Mouse (Mus musculus) hindbrain, embryonic 11.5 days (tissue): Measurements from ENCODE around the gene Il17d. TPM values are rescaled to one million over a fixed set of nuclear protein-coding genes. Genes with fewer than 3 reads are reported as not detected.

Experiments
- ATAC-seq: fragments of 200-750 bp; cut with Nextera tagmentation; 2 replicates; pipeline ENCODE4 v1.8.0; 2017; ENCODE audit warnings: mild to moderate bottlenecking, moderate TSS enrichment, moderate library complexity; ENCODE audit not compliant: low FRiP score
- DNase-seq: peaks from one replicate; pipeline ENCODE4 v3.0.0-alpha.2; 2015; ENCODE audit warnings: low spot score
- H3K27ac ChIP-seq: fragments of 300-500 bp; sonication (generic); 2 replicates; pipeline ENCODE4 v1.5.1; 2014; ENCODE audit warnings: mild to moderate bottlenecking, low read depth, low read length
- H3K27me3 ChIP-seq: fragments of 300-500 bp; sonication (generic); 2 replicates; pipeline ENCODE4 v1.6.1; 2014; ENCODE audit warnings: mild to moderate bottlenecking, low read length, moderate library complexity, mixed read lengths; ENCODE audit not compliant: control insufficient read depth, insufficient read depth
- H3K36me3 ChIP-seq: fragments of 300-500 bp; sonication (generic); 2 replicates; pipeline ENCODE4 v1.6.1; 2014; ENCODE audit warnings: mild to moderate bottlenecking, low read length, moderate library complexity, mixed read lengths; ENCODE audit not compliant: control insufficient read depth, insufficient read depth
- H3K4me1 ChIP-seq: fragments of 300-500 bp; sonication (generic); replicated peaks from 2 replicates; pipeline ENCODE4 v1.6.1; 2014; ENCODE audit warnings: low read length, mixed read lengths; ENCODE audit not compliant: control insufficient read depth, insufficient read depth
- H3K4me2 ChIP-seq: fragments of 300-500 bp; sonication (generic); replicated peaks from 2 replicates; pipeline ENCODE4 v1.6.1; 2014; ENCODE audit warnings: mild to moderate bottlenecking, low read depth, low read length
- H3K4me3 ChIP-seq: fragments of 300-500 bp; sonication (generic); 2 replicates; pipeline ENCODE4 v1.5.1; 2014; ENCODE audit warnings: low read depth, low read length
- H3K9ac ChIP-seq: fragments of 300-500 bp; sonication (generic); 2 replicates; pipeline ENCODE4 v1.6.1; 2014; ENCODE audit warnings: low read depth, low read length
- H3K9me3 ChIP-seq: fragments of 300-500 bp; sonication (generic); 2 replicates; pipeline ENCODE4 v1.6.1; 2016; ENCODE audit warnings: low read length; ENCODE audit not compliant: control insufficient read depth
- WGBS: fragments of 180-500 bp; shearing (Covaris S2); extraction: QIAGEN DNeasy Blood & Tissue Kit; methylation state at CpG from one replicate; pipeline ENCODE4 v1.1.7; 2014; 5-methylcytosine and 5-hydroxymethylcytosine counted together
- polyA plus RNA-seq: library from polyadenylated mRNA; unstranded; fragments of >200 nt; fragmentation: Nextera tagmentation; extraction: Ambion mirVana; gene quantifications from 2 replicates; pipeline ENCODE4 v1.2.1, GENCODE M21; 2014

Il17d gene
- polyA plus RNA-seq, 1 experiment from 2014 or later, result 0.57 TPM

DNA sequence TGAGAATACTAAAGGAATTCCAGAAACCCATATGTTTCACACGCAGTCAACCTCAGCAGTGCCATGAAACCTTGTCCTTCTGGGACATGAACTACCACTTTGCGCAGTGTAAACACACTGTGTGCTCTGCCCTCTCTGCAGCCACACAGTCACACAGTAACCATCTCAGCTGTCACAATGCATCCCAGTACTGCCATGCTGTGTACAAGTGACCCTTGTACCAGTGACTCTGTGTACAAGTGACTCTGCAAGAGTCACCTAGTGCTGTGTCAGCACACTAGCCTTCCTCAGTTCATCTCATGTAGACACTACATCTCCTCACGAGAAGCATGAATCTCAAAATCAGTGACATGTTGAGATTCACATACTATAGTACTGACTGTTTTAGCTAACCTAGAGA lies 8.0 kb downstream of the Il17d start:
- ATAC-seq, result no peak
- Histone ChIP-seq H3K9ac (no peak overlapping the region), H3K4me3 (no peak overlapping the region), H3K27me3 (peaks cover 11% of the 10 kb centered on the region; the same call in 1 of the 2 replicates), H3K36me3 (no peaks in the 10 kb centered on the region), H3K27ac (no peak overlapping the region), H3K9me3 (no peaks in the 10 kb centered on the region), H3K4me2 (no peak overlapping the region), H3K4me1 (peaks cover 8% of the 10 kb centered on the region; the same call in 1 of the 2 replicates)
- DNase-seq, result no peak
- WGBS, result 85% methylated on average over 3 of the region's 3 CpGs

DNA sequence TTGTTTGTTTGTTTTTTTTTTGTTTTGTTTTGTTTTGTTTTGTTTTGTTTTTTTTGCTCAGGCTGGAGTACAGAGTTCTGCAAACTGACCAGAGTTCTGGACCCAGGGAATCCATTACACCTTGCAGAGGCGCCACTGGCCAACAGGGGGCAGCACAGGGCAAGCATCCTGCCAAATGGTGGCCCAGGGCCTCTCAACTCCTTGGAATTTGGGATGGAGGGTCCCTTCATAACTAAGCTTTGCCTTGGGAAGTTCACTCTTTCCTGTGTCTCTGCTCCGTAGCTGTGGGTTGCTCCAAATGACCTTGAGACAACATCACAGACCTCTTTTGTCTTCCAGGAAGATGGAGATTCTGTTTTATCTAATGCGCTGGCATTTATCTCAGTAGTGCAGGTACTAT lies 8.6 kb downstream of the Il17d start:
- DNase-seq (peak; percentile 75), ATAC-seq (no peak)
- H3K27me3 ChIP-seq, result peaks cover 14% of the 10 kb centered on the region; the same call in 1 of the 2 replicates
- no peaks in the 10 kb centered on the region for H3K36me3 ChIP-seq
- H3K9ac ChIP-seq, result no peak overlapping the region
- no peaks in the 10 kb centered on the region for H3K9me3 ChIP-seq
- no peak overlapping the region for H3K4me3 ChIP-seq
- H3K27ac ChIP-seq, result no peak overlapping the region
- H3K4me1 ChIP-seq, result peaks cover 8% of the 10 kb centered on the region; the same call in 1 of the 2 replicates
- WGBS, result 45% methylated on average over 3 of the region's 3 CpGs
- H3K4me2 ChIP-seq, result no peak overlapping the region

DNA sequence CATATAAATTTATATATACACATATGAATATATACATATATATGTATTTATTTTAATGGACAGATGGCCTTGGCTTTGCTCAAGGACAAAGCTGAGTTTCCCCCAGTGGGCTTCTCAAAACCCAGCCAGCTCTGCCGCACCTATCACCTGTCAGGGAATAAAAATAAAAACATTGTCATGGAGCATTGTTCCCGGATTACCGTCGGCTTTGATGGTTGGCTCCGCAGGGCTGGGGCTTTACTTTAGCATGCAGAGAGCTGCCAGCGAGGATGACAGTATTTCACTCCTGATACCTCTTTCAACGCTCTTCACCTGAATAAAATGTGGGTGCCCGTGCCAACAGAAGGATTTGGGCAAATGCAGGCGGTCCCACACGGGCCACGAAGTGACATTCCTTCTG lies 9.3 kb downstream of the Il17d start:
- peaks cover 8% of the 10 kb centered on the region; the same call in 1 of the 2 replicates for H3K4me1 ChIP-seq
- ATAC-seq (no peak), DNase-seq (no peak)
- no peak overlapping the region for H3K4me3 ChIP-seq
- no peaks in the 10 kb centered on the region for H3K9me3 ChIP-seq
- H3K9ac ChIP-seq, result no peak overlapping the region
- no peaks in the 10 kb centered on the region for H3K36me3 ChIP-seq
- H3K27me3 ChIP-seq, result peaks cover 14% of the 10 kb centered on the region; the same call in 1 of the 2 replicates
- no peak overlapping the region for H3K27ac ChIP-seq
- H3K4me2 ChIP-seq, result no peak overlapping the region
- WGBS, result 17% methylated on average over 11 of the region's 11 CpGs

DNA sequence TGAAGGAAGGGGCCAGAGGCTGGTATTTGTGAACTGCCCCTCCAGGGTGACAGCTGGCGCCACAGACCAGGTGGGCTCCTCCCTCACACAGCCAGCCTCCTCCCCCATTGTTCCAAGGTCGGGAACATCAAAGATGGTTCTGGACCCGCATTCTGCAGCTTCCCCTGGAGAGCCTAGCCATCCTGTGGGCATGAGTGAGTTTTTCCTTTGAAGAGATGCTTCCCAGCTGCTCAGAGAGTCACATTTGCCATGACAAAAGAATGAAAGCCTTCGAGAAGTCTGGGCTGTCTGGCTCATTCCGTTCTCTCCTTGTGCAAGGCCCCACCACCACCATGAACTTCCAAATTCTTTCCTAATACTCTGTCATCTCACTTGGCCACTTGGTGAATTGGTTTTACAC lies 9.8 kb downstream of the Il17d start:
- Histone ChIP-seq H3K9ac (no peak overlapping the region), H3K27me3 (peaks cover 14% of the 10 kb centered on the region; the same call in 1 of the 2 replicates), H3K4me3 (no peak overlapping the region), H3K36me3 (no peaks in the 10 kb centered on the region), H3K4me2 (no peak overlapping the region), H3K4me1 (peaks cover 8% of the 10 kb centered on the region; the same call in 1 of the 2 replicates), H3K9me3 (no peaks in the 10 kb centered on the region), H3K27ac (no peak overlapping the region)
- WGBS, result 4% methylated on average over 5 of the region's 5 CpGs
- ATAC-seq (no peak), DNase-seq (peak; percentile 9)

DNA sequence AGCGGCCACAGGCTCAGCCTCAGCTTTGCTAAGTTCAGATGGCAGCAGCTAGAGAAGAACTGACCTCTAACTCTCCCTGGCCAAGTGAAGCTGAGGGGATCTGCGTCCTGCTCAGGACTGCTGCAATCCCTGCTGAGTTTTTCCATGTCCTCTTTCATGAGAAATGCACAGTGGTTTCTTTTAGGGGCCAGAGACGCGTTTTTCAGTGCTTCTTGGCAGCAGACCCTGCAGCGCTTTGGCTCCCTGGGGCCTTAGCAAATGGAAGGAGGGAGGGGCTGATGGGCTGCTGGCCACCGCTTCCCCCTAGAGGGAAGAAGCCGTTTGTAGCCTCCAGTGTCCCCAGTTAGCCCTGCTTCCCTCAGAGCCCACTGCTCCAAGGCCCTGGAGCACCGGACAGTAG lies 10.4 kb downstream of the Il17d start:
- H3K4me3 ChIP-seq, result no peak overlapping the region

DNA sequence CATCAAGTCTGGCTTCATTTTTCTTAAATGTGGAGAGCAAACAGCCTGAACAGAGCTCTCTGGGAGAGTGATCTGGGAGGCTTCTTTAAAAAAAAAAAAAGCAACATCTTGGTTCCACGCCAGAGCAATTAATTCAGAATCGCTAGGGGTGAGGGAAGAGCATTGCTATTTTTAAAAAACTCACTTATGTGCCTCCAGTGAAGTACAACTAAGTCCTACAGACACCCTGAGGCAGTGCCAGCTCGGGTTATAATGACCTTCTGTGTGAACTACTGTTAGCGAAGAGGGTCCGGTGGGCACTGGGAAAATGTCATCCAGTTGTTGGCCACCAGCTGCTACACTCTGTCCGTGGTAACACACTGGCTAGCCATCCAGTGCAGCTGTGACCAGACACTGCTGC lies 11.1 kb downstream of the Il17d start:
- Histone ChIP-seq H3K4me3 (no peak overlapping the region), H3K4me2 (no peak overlapping the region), H3K36me3 (no peaks in the 10 kb centered on the region), H3K27ac (no peak overlapping the region), H3K9me3 (no peaks in the 10 kb centered on the region), H3K4me1 (peaks cover 8% of the 10 kb centered on the region; the same call in 1 of the 2 replicates), H3K9ac (no peak overlapping the region), H3K27me3 (peaks cover 14% of the 10 kb centered on the region; the same call in 1 of the 2 replicates)
- DNase-seq (no peak), ATAC-seq (no peak)
- 80% methylated on average over 6 of the region's 6 CpGs for WGBS

More for the DNA sequence above, 10.4 kb downstream of the Il17d start:
- ATAC-seq, result no peak
- Histone ChIP-seq H3K9ac (no peak overlapping the region), H3K36me3 (no peaks in the 10 kb centered on the region), H3K4me2 (no peak overlapping the region), H3K9me3 (no peaks in the 10 kb centered on the region), H3K27me3 (peaks cover 14% of the 10 kb centered on the region; the same call in 1 of the 2 replicates), H3K27ac (no peak overlapping the region), H3K4me1 (peaks cover 8% of the 10 kb centered on the region; the same call in 1 of the 2 replicates)
- 7% methylated on average over 8 of the region's 8 CpGs for WGBS
- peak; percentile 16 for DNase-seq

DNA sequence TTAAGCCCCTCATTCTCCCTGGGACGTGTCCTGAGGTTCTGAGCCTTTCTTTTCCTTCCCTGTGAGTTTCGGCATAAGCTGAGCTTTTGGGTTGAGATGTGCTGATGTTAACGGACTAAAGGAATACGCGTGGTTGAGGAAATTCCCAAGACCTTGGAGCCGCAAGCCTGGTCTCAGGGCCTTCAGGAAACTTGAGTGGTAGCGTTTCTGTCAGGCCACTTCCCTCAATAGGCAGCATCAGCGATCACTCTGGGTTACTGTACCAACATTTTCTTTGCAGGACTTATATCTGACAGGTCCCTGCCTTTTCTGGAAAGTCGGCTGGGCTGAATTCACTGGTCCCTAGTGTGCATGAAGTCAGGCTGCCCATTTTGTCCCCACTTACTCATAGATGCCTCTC lies 12.2 kb downstream of the Il17d start:
- H3K36me3 ChIP-seq, result no peaks in the 10 kb centered on the region
- H3K9ac ChIP-seq, result no peak overlapping the region
- DNase-seq, result peak; percentile 7
- no peak overlapping the region for H3K4me2 ChIP-seq
- H3K27ac ChIP-seq, result no peak overlapping the region
- H3K9me3 ChIP-seq, result no peaks in the 10 kb centered on the region
- no peak for ATAC-seq
- no peak overlapping the region for H3K4me3 ChIP-seq
- peaks cover 14% of the 10 kb centered on the region; the same call in 1 of the 2 replicates for H3K27me3 ChIP-seq
- peaks cover 8% of the 10 kb centered on the region; the same call in 1 of the 2 replicates for H3K4me1 ChIP-seq
- 29% methylated on average over 9 of the region's 9 CpGs for WGBS

DNA sequence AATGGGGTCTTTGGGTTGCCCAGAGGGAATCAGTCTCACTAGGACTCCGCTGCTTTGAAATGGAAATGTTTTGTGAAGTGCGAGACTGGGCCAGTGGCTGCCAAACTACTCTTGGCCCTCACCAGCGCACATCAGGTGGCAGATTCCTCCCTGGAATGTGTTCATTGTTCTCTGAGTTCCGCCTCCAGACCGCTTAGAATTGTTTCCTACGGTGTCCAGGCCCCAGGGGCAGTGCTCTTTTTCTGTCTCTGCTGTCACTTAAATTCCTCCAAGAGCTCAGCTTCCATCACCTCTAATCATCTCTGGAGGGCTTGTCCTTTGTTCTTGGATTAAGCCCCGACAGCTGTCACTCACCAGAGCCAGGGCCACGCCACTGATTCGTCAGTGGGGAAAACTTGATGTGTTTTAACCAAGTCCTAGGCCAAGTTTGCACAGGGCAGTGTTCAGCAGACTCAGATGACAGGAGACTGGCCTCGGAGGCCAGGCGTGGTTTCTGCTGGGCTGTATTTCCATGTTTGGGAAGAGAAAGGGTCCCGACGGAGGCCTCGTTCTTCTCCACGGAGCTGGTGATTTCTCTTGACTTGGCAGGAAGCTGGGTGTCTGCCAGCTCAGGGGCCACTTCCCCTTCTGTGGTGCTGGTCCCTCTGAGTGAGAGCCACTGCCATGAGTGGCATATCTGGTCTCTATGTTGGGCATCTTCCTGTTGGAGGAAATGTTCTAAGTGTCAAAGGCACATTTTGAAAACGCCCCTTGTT lies 12.9 kb downstream of the Il17d start:
- Histone ChIP-seq H3K4me2 (no peak overlapping the region), H3K4me3 (no peak overlapping the region), H3K27me3 (peaks cover 14% of the 10 kb centered on the region; the same call in 1 of the 2 replicates), H3K9me3 (no peaks in the 10 kb centered on the region), H3K4me1 (peaks cover 8% of the 10 kb centered on the region; the same call in 1 of the 2 replicates), H3K27ac (no peak overlapping the region), H3K9ac (no peak overlapping the region), H3K36me3 (no peaks in the 10 kb centered on the region)
- peak; percentile 31 for DNase-seq
- 9% methylated on average over 16 of the region's 16 CpGs for WGBS
- ATAC-seq, result no peak

DNA sequence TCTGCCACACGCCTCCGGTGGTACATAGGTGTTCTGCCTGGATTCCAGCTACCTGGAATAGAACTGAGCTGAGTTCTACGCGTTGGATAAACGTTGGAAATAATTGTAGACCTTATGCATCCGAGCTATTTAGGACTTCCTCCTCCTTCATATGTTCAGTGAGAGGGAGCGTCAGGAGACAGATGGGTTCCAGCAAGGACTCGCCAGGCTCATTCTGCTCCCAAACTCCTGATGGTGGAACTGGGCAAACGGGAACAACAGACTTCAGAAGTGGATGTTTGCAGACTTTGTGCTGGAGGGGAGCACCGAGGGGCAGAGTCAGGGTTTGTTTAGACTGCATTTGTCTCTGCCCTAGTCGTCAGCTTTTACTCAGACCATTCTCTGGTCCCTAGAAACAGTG lies 16.1 kb downstream of the Il17d start:
- Histone ChIP-seq H3K4me3 (no peak overlapping the region), H3K36me3 (no peaks in the 10 kb centered on the region), H3K4me1 (no peaks in the 10 kb centered on the region; the same call in 1 of the 2 replicates), H3K4me2 (no peak overlapping the region), H3K27ac (no peak overlapping the region), H3K9me3 (no peaks in the 10 kb centered on the region), H3K9ac (no peak overlapping the region), H3K27me3 (0 out of 2 replicates have a peak, but pooled peaks cover 4% of the 10 kb centered on the region)
- WGBS, result 87% methylated on average over 11 of the region's 11 CpGs
- ATAC-seq, result no peak
- no peak for DNase-seq
